Mouse (Mus musculus) MEL (cell line): ENCODE results near the gene Vat1. TPM values are rescaled to one million over a fixed set of nuclear protein-coding genes. Genes with fewer than 3 reads are reported as not detected.

Experiments
- DNase-seq: peaks from one replicate; pipeline ENCODE4 v3.0.0; 2011; ENCODE audit warnings: low read depth, low spot score
- H3K27ac ChIP-seq: 2 replicates; pipeline ENCODE4 v1.5.1; 2012; ENCODE audit warnings: low read depth, mild to moderate bottlenecking, control low read depth, low read length, moderate library complexity; ENCODE audit not compliant: control insufficient read depth
- H3K27me3 ChIP-seq, 2 experiments: fragments of 150-350 bp in 1 of 2; sonication (generic) in 1 of 2; 2 replicates each; pipeline ENCODE4 v1.6.1; 2012; ENCODE audit warnings: low read length in 2 of 2, mild to moderate bottlenecking in 2 of 2, improper control_type of control experiment in 1 of 2, moderate library complexity in 1 of 2; ENCODE audit not compliant: insufficient read depth in 2 of 2, control insufficient read depth in 1 of 2
- H3K36me3 ChIP-seq, 2 experiments: 2 replicates each; pipeline ENCODE4 v1.6.1; 2012 to 2014; ENCODE audit warnings: low read length in 2 of 2, improper control_type of control experiment in 1 of 2, inconsistent platforms in 1 of 2, mild to moderate bottlenecking in 1 of 2; ENCODE audit not compliant: insufficient read depth in 2 of 2, control insufficient read depth in 1 of 2
- H3K4me1 ChIP-seq, 2 experiments: fragments of 150-350 bp in 1 of 2; sonication (generic) in 1 of 2; 2 replicates each; pipeline ENCODE4 v1.6.1; 2012; ENCODE audit warnings: low read length in 2 of 2, improper control_type of control experiment in 1 of 2, mild to moderate bottlenecking in 1 of 2; ENCODE audit not compliant: insufficient read depth in 2 of 2, control insufficient read depth in 1 of 2
- H3K4me3 ChIP-seq, 2 experiments: fragments of 150-350 bp in 1 of 2; sonication (generic) in 1 of 2; 2 replicates each; pipeline ENCODE4 v1.5.1; 2012; ENCODE audit warnings: low read depth in 2 of 2, low read length in 2 of 2, mild to moderate bottlenecking in 2 of 2, moderate library complexity in 2 of 2, control low read depth in 1 of 2, improper control_type of control experiment in 1 of 2; ENCODE audit not compliant: control insufficient read depth in 1 of 2, insufficient read depth in 1 of 2
- H3K79me2 ChIP-seq: 2 replicates; pipeline ENCODE4 v1.6.1; 2012; ENCODE audit warnings: mild to moderate bottlenecking, low read length, moderate library complexity; ENCODE audit not compliant: control insufficient read depth, poor library complexity, insufficient read depth
- H3K9ac ChIP-seq: 2 replicates; pipeline ENCODE4 v1.6.1; 2012; ENCODE audit warnings: low read depth, mild to moderate bottlenecking, control low read depth, low read length, moderate library complexity; ENCODE audit not compliant: control insufficient read depth, poor library complexity, severe bottlenecking
- H3K9me3 ChIP-seq: fragments of 150-350 bp; sonication (generic); replicated peaks from 2 replicates; pipeline ENCODE4 v1.6.1; 2012; ENCODE audit warnings: mild to moderate bottlenecking, low read length, improper control_type of control experiment, moderate library complexity; ENCODE audit not compliant: insufficient read depth
- BHLHE40 ChIP-seq: IDR thresholded peaks from 2 replicates; pipeline ENCODE4 v1.6.1; 2012; ENCODE audit warnings: low read depth, mild to moderate bottlenecking, inconsistent platforms, low read length, improper control_type of control experiment, borderline replicate concordance
- CHD1 ChIP-seq: IDR thresholded peaks from 2 replicates; pipeline ENCODE4 v1.6.1; 2012; ENCODE audit warnings: low read depth, mild to moderate bottlenecking, inconsistent platforms, low read length, improper control_type of control experiment
- CHD2 ChIP-seq: IDR thresholded peaks from 2 replicates; pipeline ENCODE4 v1.6.1; 2011; ENCODE audit warnings: low read length, improper control_type of control experiment
- CTCF ChIP-seq, 3 experiments: IDR thresholded peaks in 2 of 3; conservative IDR thresholded peaks in 1 of 3; 2 replicates each; pipeline ENCODE4 v1.5.1; 2011 to 2012; ENCODE audit warnings: low read length in 3 of 3, low read depth in 2 of 3, mild to moderate bottlenecking in 2 of 3, improper control_type of control experiment in 1 of 3, inconsistent platforms in 1 of 3, mixed read lengths in 1 of 3, moderate library complexity in 1 of 3; ENCODE audit not compliant: control insufficient read depth in 1 of 3, insufficient read depth in 1 of 3, poor library complexity in 1 of 3, severe bottlenecking in 1 of 3
- E2F4 ChIP-seq: IDR thresholded peaks from 2 replicates; pipeline ENCODE4 v1.6.1; 2011; ENCODE audit warnings: low read depth, low read length, improper control_type of control experiment, borderline replicate concordance
- ELF1 ChIP-seq: IDR thresholded peaks from 2 replicates; pipeline ENCODE4 v1.6.1; 2014; ENCODE audit warnings: low read depth, mild to moderate bottlenecking, inconsistent platforms, low read length, improper control_type of control experiment, moderate library complexity
- EP300 ChIP-seq, 2 experiments: IDR thresholded peaks; 2 replicates each; pipeline ENCODE4 v1.6.1; 2011; ENCODE audit warnings: improper control_type of control experiment in 2 of 2, low read length in 2 of 2, low read depth in 1 of 2, mild to moderate bottlenecking in 1 of 2
- ETS1 ChIP-seq: IDR thresholded peaks from 2 replicates; pipeline ENCODE4 v1.6.1; 2012; ENCODE audit warnings: low read depth, mild to moderate bottlenecking, inconsistent platforms, low read length, improper control_type of control experiment, moderate library complexity
- GABPA ChIP-seq: IDR thresholded peaks from 2 replicates; pipeline ENCODE4 v1.6.1; 2012; ENCODE audit warnings: low read depth, mild to moderate bottlenecking, inconsistent platforms, low read length, improper control_type of control experiment, moderate library complexity
- GATA1 ChIP-seq: IDR thresholded peaks from 2 replicates; pipeline ENCODE4 v1.6.1; 2011; ENCODE audit warnings: low read depth, low read length, improper control_type of control experiment
- HCFC1 ChIP-seq: IDR thresholded peaks from 2 replicates; pipeline ENCODE4 v1.6.1; 2012; ENCODE audit warnings: low read depth, mild to moderate bottlenecking, inconsistent platforms, low read length, improper control_type of control experiment, moderate library complexity
- JUND ChIP-seq: IDR thresholded peaks from 2 replicates; pipeline ENCODE4 v1.6.1; 2011; ENCODE audit warnings: low read depth, mild to moderate bottlenecking, improper control_type of control experiment, low read length
- MAFK ChIP-seq: IDR thresholded peaks from 2 replicates; pipeline ENCODE4 v1.6.1; 2011; ENCODE audit warnings: low read depth, mild to moderate bottlenecking, low read length, improper control_type of control experiment, borderline replicate concordance
- MAX ChIP-seq: IDR thresholded peaks from 2 replicates; pipeline ENCODE4 v1.6.1; 2011; ENCODE audit warnings: low read length, improper control_type of control experiment
- MAZ ChIP-seq: IDR thresholded peaks from 2 replicates; pipeline ENCODE4 v1.6.1; 2012; ENCODE audit warnings: low read depth, mild to moderate bottlenecking, inconsistent platforms, low read length, improper control_type of control experiment
- MEF2A ChIP-seq: IDR thresholded peaks from 2 replicates; pipeline ENCODE4 v1.6.1; 2014; ENCODE audit warnings: low read depth, mild to moderate bottlenecking, inconsistent platforms, low read length, improper control_type of control experiment; ENCODE audit not compliant: poor library complexity, insufficient replicate concordance, severe bottlenecking; ENCODE audit errors: extremely low read depth
- MXI1 ChIP-seq: IDR thresholded peaks from 2 replicates; pipeline ENCODE4 v1.6.1; 2011; ENCODE audit warnings: mild to moderate bottlenecking, low read depth, low read length, improper control_type of control experiment
- MYB ChIP-seq: IDR thresholded peaks from 2 replicates; pipeline ENCODE4 v1.6.1; 2011; ENCODE audit warnings: mild to moderate bottlenecking, low read depth, low read length, improper control_type of control experiment
- MYC ChIP-seq: IDR thresholded peaks from 2 replicates; pipeline ENCODE4 v1.6.1; 2011; ENCODE audit warnings: low read depth, mild to moderate bottlenecking, low read length, improper control_type of control experiment, moderate library complexity
- NELFE ChIP-seq: IDR thresholded peaks from 2 replicates; pipeline ENCODE4 v1.6.1; 2011; ENCODE audit warnings: low read depth, low read length, improper control_type of control experiment
- POLR2A ChIP-seq, 2 experiments: IDR thresholded peaks; 2 replicates each; pipeline ENCODE4 v1.6.1; 2011 to 2012; ENCODE audit warnings: low read length in 2 of 2, mild to moderate bottlenecking in 2 of 2, control low read depth in 1 of 2, improper control_type of control experiment in 1 of 2, low read depth in 1 of 2, moderate library complexity in 1 of 2; ENCODE audit not compliant: control insufficient read depth in 1 of 2, insufficient read depth in 1 of 2, poor library complexity in 1 of 2
- POLR2AphosphoS5 ChIP-seq: IDR thresholded peaks from 2 replicates; pipeline ENCODE4 v1.6.1; 2012; ENCODE audit warnings: low read depth, borderline replicate concordance, mild to moderate bottlenecking, inconsistent platforms, low read length, moderate library complexity, mixed read lengths
- RAD21 ChIP-seq: IDR thresholded peaks from 2 replicates; pipeline ENCODE4 v1.6.1; 2011; ENCODE audit warnings: mild to moderate bottlenecking, low read depth, low read length, improper control_type of control experiment
- RCOR1 ChIP-seq: IDR thresholded peaks from 2 replicates; pipeline ENCODE4 v1.6.1; 2012; ENCODE audit warnings: low read depth, mild to moderate bottlenecking, inconsistent platforms, low read length, improper control_type of control experiment
- SIN3A ChIP-seq: IDR thresholded peaks from 2 replicates; pipeline ENCODE4 v1.6.1; 2012; ENCODE audit warnings: low read length, improper control_type of control experiment, inconsistent platforms
- SMC3 ChIP-seq: IDR thresholded peaks from 2 replicates; pipeline ENCODE4 v1.6.1; 2011; ENCODE audit warnings: low read depth, low read length, improper control_type of control experiment
- TAL1 ChIP-seq: IDR thresholded peaks from 2 replicates; pipeline ENCODE4 v1.6.1; 2012; ENCODE audit warnings: mild to moderate bottlenecking, inconsistent platforms, low read length, moderate library complexity, mixed read lengths
- TBP ChIP-seq: IDR thresholded peaks from 2 replicates; pipeline ENCODE4 v1.8.0; 2011; ENCODE audit warnings: low read depth, low read length, improper control_type of control experiment
- UBTF ChIP-seq: IDR thresholded peaks from 2 replicates; pipeline ENCODE4 v1.6.1; 2012; ENCODE audit warnings: low read depth, mild to moderate bottlenecking, inconsistent platforms, low read length, improper control_type of control experiment, moderate library complexity, borderline replicate concordance; ENCODE audit not compliant: insufficient read depth
- USF1 ChIP-seq: IDR thresholded peaks from 2 replicates; pipeline ENCODE4 v1.6.1; 2014; ENCODE audit warnings: low read depth, mild to moderate bottlenecking, inconsistent platforms, low read length, improper control_type of control experiment, moderate library complexity
- USF2 ChIP-seq, 2 experiments: IDR thresholded peaks; 2 replicates each; pipeline ENCODE4 v1.6.1; 2011 to 2012; ENCODE audit warnings: improper control_type of control experiment in 2 of 2, low read length in 2 of 2, borderline replicate concordance in 1 of 2, inconsistent platforms in 1 of 2, low read depth in 1 of 2, mild to moderate bottlenecking in 1 of 2; ENCODE audit not compliant: insufficient read depth in 1 of 2
- ZC3H11A ChIP-seq: IDR thresholded peaks from 2 replicates; pipeline ENCODE4 v1.6.1; 2012; ENCODE audit warnings: low read depth, mild to moderate bottlenecking, inconsistent platforms, low read length, improper control_type of control experiment
- ZKSCAN1 ChIP-seq: IDR thresholded peaks from 2 replicates; pipeline ENCODE4 v1.6.1; 2012; ENCODE audit warnings: low read depth, mild to moderate bottlenecking, inconsistent platforms, low read length, improper control_type of control experiment, moderate library complexity
- ZMIZ1 ChIP-seq: IDR thresholded peaks from 2 replicates; pipeline ENCODE4 v1.6.1; 2012; ENCODE audit warnings: low read depth, mild to moderate bottlenecking, inconsistent platforms, low read length, improper control_type of control experiment, moderate library complexity
- ZNF384 ChIP-seq: IDR thresholded peaks from 2 replicates; pipeline ENCODE4 v1.6.1; 2012; ENCODE audit warnings: low read depth, mild to moderate bottlenecking, inconsistent platforms, low read length, improper control_type of control experiment
- polyA plus RNA-seq, 2 experiments: library from polyadenylated mRNA; stranded (reverse) in 1 of 2; unstranded in 1 of 2; fragments of >175 nt in 1 of 2; fragments of >200 nt in 1 of 2; gene quantifications; 2 replicates each; pipeline versions ENCODE4 v1.2.1 to v1.2.4; 2012; ENCODE audit warnings: low replicate concordance in 2 of 2, low read depth in 1 of 2; ENCODE audit not compliant: insufficient read length in 2 of 2, insufficient read depth in 1 of 2, missing spikeins in 1 of 2
- total RNA-seq: library from RNA; depleted of rRNA; stranded (reverse); fragments of 300-350 nt; gene quantifications from 2 replicates; pipeline ENCODE4 v1.2.3, GENCODE M21; 2012

The Vat1 gene
- total and polyA plus RNA-seq, 3 experiments = 43.9 to 125 TPM; not detected in 1

DNA sequence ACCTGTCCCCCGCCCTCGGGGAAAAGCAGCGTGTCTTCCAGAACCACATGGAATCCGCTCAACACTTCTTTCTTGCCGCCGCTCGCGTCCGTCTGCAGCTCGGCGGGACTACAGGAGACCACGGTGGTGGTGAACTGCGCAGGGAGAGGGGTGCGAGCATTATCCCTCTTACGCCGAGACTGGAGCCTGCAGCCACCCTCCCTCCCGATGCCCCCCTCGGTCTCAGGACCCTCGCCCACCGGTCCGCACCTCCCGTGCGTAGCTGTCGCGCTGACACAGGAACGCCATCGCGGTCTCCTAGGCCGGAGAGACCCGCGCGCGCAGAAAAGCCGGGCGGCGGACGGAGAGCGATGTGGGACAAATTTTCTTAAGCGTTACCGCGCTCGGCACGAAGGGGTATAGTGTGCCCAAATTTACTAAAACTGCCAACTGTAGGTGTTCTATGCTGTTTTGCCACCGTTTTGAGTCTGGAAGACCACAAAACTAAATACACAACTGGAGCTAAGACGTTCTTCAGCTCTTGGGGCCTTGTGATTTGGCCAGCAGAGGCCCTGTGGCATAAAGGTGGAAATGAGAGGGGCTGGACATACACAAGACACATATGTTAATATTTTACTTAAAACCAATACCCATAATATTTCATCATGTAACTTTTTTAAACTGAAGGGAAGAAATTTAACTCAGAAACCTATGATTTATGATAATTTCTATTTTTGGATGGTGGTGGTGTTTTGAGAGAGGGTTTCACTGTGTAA lies 48.8 kb downstream of the Vat1 start, which contains the start of gene Aarsd1:
Aarsd1 (minus strand) TSS at position 515 of the 755 bp plus-strand sequence.
- DNase-seq = peak; percentile 96
- H3K27ac ChIP-seq = peak within 1 kb of the TSS; percentile 85
- no peak for TF ChIP-seq CHD2
- TF ChIP-seq ZNF384 = no peak; the same call in 1 of the 2 replicates
- TF ChIP-seq UBTF = no peak; the same call in 1 of the 2 replicates
- TF ChIP-seq TAL1 = no peak
- TF ChIP-seq MAX = peak; percentile 35; the same call in 1 of the 2 replicates
- no peak for TF ChIP-seq MEF2A
- TF ChIP-seq MAZ = 0 out of 2 replicates have a peak, but pooled peaks have one; percentile 15
- TF ChIP-seq USF1 = no peak
- no peak for TF ChIP-seq GATA1
- peak in 1 of 2 experiments; percentile 35; a peak in 1 of 4 replicates for TF ChIP-seq EP300 (IDR thresholded peaks at IDR 0.05; ENCODE audit: low read depth in 1 of 2, low read length in 2 of 2)
- TF ChIP-seq MYC = peak; percentile 77; the same call in 1 of the 2 replicates
- 0 out of 2 replicates have a peak, but pooled peaks have one; percentile 8 for TF ChIP-seq JUND
- TF ChIP-seq SMC3 = no peak
- no peak for TF ChIP-seq GABPA
- peak; percentile 90 for TF ChIP-seq HCFC1
- TF ChIP-seq POLR2AphosphoS5 = no peak
- TF ChIP-seq NELFE = peak; percentile 62; the same call in 1 of the 2 replicates
- no peak for TF ChIP-seq RCOR1
- no peak; the same call in 1 of the 2 replicates for TF ChIP-seq CHD1
- TF ChIP-seq ELF1 = no peak
- TF ChIP-seq ETS1 = peak; percentile 36; the same call in 1 of the 2 replicates
- TF ChIP-seq USF2 (IDR thresholded peaks at IDR 0.05; ENCODE audit: borderline replicate concordance in 1 of 2, insufficient read depth in 1 of 2, low read depth in 1 of 2, low read length in 2 of 2) = no peak
- peak; percentile 69 to 77 for TF ChIP-seq POLR2A (IDR thresholded peaks at IDR 0.05; ENCODE audit: control insufficient read depth in 1 of 2, insufficient read depth in 1 of 2, low read depth in 1 of 2, low read length in 2 of 2, poor library complexity in 1 of 2)
- TF ChIP-seq MYB = no peak
- no peak for TF ChIP-seq BHLHE40
- TF ChIP-seq MXI1 = peak; percentile 86
- peak; percentile 94; the same call in 1 of the 2 replicates for TF ChIP-seq E2F4
- TF ChIP-seq ZC3H11A = no peak
- peak; percentile 85; the same call in 1 of the 2 replicates for TF ChIP-seq TBP
- peak; percentile 86 for TF ChIP-seq SIN3A
- TF ChIP-seq CTCF (IDR thresholded peaks at IDR 0.05 in 2 of 3, conservative IDR thresholded peaks at IDR 0.05 in 1 of 3; ENCODE audit: control insufficient read depth in 1 of 3, insufficient read depth in 1 of 3, low read depth in 2 of 3, low read length in 3 of 3, poor library complexity in 1 of 3, severe bottlenecking in 1 of 3) = peak in 1 of 3 experiments; percentile 2; a peak in 1 of 6 replicates
- TF ChIP-seq RAD21 = no peak
- TF ChIP-seq ZMIZ1 = peak; percentile 78; the same call in 1 of the 2 replicates
- no peak for TF ChIP-seq MAFK
- TF ChIP-seq ZKSCAN1 = no peak

More for the DNA sequence above, 48.8 kb downstream of the Vat1 start, which contains the start of gene Aarsd1:
- no peaks in the 10 kb centered on the region for H3K9me3 ChIP-seq
- H3K36me3 ChIP-seq = peaks cover 2 to 19% of the 10 kb centered on the region in 2 experiments
- peaks cover 12% of the 10 kb centered on the region for H3K79me2 ChIP-seq
- peak within 1 kb of the TSS; percentile 95 for H3K9ac ChIP-seq
- H3K4me3 ChIP-seq = peak within 1 kb of the TSS; percentile 86 to 89
- peaks cover 8 to 12% of the 10 kb centered on the region in 2 experiments for H3K4me1 ChIP-seq
- H3K27me3 ChIP-seq = no peaks in the 10 kb centered on the region
